Mouse (Mus musculus): Measurements from ENCODE around the gene Cpne4. TPM values are rescaled to one million over a fixed set of nuclear protein-coding genes. Genes with fewer than 3 reads are reported as not detected.

Cpne4 gene
- total and polyA plus RNA-seq, 3 experiments: not detected

DNA sequence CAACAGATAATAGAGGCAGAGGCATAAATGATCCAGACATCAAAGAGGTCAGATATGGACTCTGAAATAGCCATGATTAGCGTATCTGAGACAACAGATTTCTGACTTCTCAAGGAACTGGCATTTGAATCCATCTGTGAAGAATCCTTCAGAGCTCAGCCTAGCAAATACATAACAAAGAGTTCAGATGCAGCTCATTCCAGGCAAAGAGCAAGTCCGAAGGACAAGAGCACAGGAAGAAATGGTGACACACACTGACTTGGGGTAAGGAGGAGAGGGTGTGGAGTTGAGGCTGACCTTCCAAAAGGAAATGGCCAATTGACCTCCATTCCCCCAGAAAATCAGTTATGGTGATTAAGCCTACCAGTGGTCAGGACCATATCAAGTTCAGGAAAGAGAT lies 375.0 kb downstream of the Cpne4 start:
- Histone ChIP-seq H3K27ac (ENCODE audit: insufficient read depth, low read depth) (no peak overlapping the region), H3K79me2 (replicated peaks; ENCODE audit: control insufficient read depth, extremely low read depth, insufficient read depth, poor library complexity, severe bottlenecking) (no peaks in the 10 kb centered on the region), H3K4me3 (replicated peaks in 1 of 3; ENCODE audit: low read depth in 2 of 3, low read length in 2 of 3, poor library complexity in 1 of 3) (no peak overlapping the region), H3K9ac (ENCODE audit: insufficient read depth, low read depth) (no peak overlapping the region), H3K4me2 (ENCODE audit: insufficient read depth, low read depth, poor library complexity, severe bottlenecking) (peak overlapping the region; percentile 13; the same call in 1 of the 2 replicates), H3K36me3 (replicated peaks in 1 of 2; ENCODE audit: control insufficient read depth in 1 of 2, insufficient read depth in 1 of 2, low read length in 1 of 2) (no peaks in the 10 kb centered on the region), H3K27me3 (replicated peaks) (no peaks in the 10 kb centered on the region), H3K4me1 (ENCODE audit: control insufficient read depth in 1 of 2, insufficient read depth in 2 of 2) (no peaks in the 10 kb centered on the region), H3K9me3 (replicated peaks; ENCODE audit: low read length) (no peaks in the 10 kb centered on the region)
- dilution Hi-C loops (cut with MboI; ENCODE audit: extremely low pct_ligation_motif_present, extremely low pct_unique_long_range_greater_than_20kb, low sequenced_read_pairs): no loop called here
- in situ Hi-C loops (cut with MboI; ENCODE audit: low pct_ligation_motif_present, low pct_unique_long_range_greater_than_20kb, low sequenced_read_pairs): no loop called here
- TF ChIP-seq JUN (IDR thresholded peaks at IDR 0.05; ENCODE audit: insufficient read depth, low read depth, low read length) (no peak), IRF4 (IDR thresholded peaks at IDR 0.05; ENCODE audit: low read depth, low read length) (no peak), MYC (IDR thresholded peaks at IDR 0.05; ENCODE audit: low read depth, low read length) (no peak), HCFC1 (IDR thresholded peaks at IDR 0.05; ENCODE audit: low read depth, low read length) (no peak), ZNF384 (IDR thresholded peaks at IDR 0.05; ENCODE audit: low read depth, low read length) (no peak), MEF2A (IDR thresholded peaks at IDR 0.05; ENCODE audit: borderline replicate concordance, low read depth, low read length) (no peak), MAFK (IDR thresholded peaks at IDR 0.05; ENCODE audit: insufficient replicate concordance, low read length) (no peak)
- DNase-seq (ENCODE audit: extremely low read depth): no peak

DNA sequence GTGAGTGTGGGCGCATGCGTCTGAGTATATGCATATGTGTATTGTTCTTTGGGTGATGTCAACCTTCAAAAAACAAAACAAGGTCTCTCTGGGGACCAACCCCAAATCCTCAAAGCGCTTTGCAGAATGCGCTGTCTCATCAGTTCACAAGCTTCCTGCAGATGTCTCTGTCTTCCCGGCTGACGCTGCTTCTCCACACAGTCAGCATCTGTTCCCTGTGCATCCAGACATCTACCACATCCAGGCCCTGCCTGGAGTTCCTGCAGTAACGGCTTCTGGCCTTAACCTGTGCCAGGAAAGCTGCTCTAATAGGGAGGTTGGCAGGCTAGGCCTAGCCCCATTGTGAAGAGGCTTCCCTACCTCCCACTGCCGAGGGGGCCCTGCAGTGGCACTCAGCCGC lies 381.7 kb downstream of the Cpne4 start:
- no peaks in the 10 kb centered on the region for H3K79me2 ChIP-seq (replicated peaks; ENCODE audit: control insufficient read depth, extremely low read depth, insufficient read depth, poor library complexity, severe bottlenecking)
- in situ Hi-C loops (cut with MboI; ENCODE audit: low pct_ligation_motif_present, low pct_unique_long_range_greater_than_20kb, low sequenced_read_pairs): no loop called here

DNA sequence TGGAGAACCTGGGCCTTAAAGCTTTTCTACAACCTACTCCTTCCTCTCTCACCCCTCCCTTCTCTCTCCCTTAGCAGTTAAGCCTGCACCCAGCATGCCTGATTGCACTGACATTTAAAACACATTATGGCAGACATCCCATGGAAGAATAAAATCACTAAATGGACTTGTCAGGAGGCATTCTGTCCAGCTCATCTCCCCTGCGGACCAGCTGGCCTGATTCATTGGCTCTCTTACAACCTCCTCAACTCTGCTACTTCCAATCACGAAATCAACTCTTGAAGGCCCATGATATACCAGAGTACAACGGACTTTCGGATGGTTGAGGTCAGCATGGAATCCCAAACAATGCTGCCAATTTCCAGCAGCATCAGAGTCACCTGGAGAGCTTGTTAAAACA lies 393.3 kb downstream of the Cpne4 start:
- no peaks in the 10 kb centered on the region for H3K27me3 ChIP-seq (replicated peaks)
- H3K27ac ChIP-seq (ENCODE audit: insufficient read depth, low read depth): no peak overlapping the region
- in situ Hi-C loops (cut with MboI; ENCODE audit: low pct_ligation_motif_present, low pct_unique_long_range_greater_than_20kb, low sequenced_read_pairs): no loop called here
- H3K9ac ChIP-seq (ENCODE audit: insufficient read depth, low read depth): no peak overlapping the region
- H3K4me2 ChIP-seq (ENCODE audit: insufficient read depth, low read depth, poor library complexity, severe bottlenecking): no peak overlapping the region
- no peak overlapping the region for H3K4me3 ChIP-seq (replicated peaks in 1 of 3; ENCODE audit: low read depth in 2 of 3, low read length in 2 of 3, poor library complexity in 1 of 3)
- 0 out of 4 replicates have a peak, but pooled peaks cover 2 to 3% of the 10 kb centered on the region in 2 experiments for H3K4me1 ChIP-seq (ENCODE audit: control insufficient read depth in 1 of 2, insufficient read depth in 2 of 2)
- no peak for DNase-seq (ENCODE audit: extremely low read depth)
- H3K79me2 ChIP-seq (replicated peaks; ENCODE audit: control insufficient read depth, extremely low read depth, insufficient read depth, poor library complexity, severe bottlenecking): no peaks in the 10 kb centered on the region
- TF ChIP-seq CHD1 (IDR thresholded peaks at IDR 0.05; ENCODE audit: low read depth, low read length) (no peak), JUN (IDR thresholded peaks at IDR 0.05; ENCODE audit: insufficient read depth, low read depth, low read length) (no peak), HCFC1 (IDR thresholded peaks at IDR 0.05; ENCODE audit: low read depth, low read length) (no peak), POLR2AphosphoS2 (IDR thresholded peaks at IDR 0.05; ENCODE audit: low read depth, low read length) (no peak), EP300 (IDR thresholded peaks at IDR 0.05; ENCODE audit: low read length) (no peak), RAD21 (IDR thresholded peaks at IDR 0.05; ENCODE audit: low read depth, low read length) (no peak), SMC3 (IDR thresholded peaks at IDR 0.05; ENCODE audit: low read depth, low read length) (no peak), GABPA (IDR thresholded peaks at IDR 0.05; ENCODE audit: insufficient replicate concordance, low read depth, low read length) (no peak), IRF4 (IDR thresholded peaks at IDR 0.05; ENCODE audit: low read depth, low read length) (no peak), NRF1 (IDR thresholded peaks at IDR 0.05; ENCODE audit: low read depth, low read length) (no peak), TCF12 (IDR thresholded peaks at IDR 0.05; ENCODE audit: low read depth, low read length) (no peak), KAT2A (IDR thresholded peaks at IDR 0.05; ENCODE audit: insufficient replicate concordance, low read length) (no peak), RCOR1 (conservative IDR thresholded peaks at IDR 0.05; ENCODE audit: low read depth, low read length) (no peak), MEF2A (IDR thresholded peaks at IDR 0.05; ENCODE audit: borderline replicate concordance, low read depth, low read length) (no peak), UBTF (IDR thresholded peaks at IDR 0.05; ENCODE audit: low read depth, low read length) (no peak), CHD2 (IDR thresholded peaks at IDR 0.05; ENCODE audit: low read length) (no peak), BHLHE40 (IDR thresholded peaks at IDR 0.05; ENCODE audit: low read depth, low read length) (no peak), PAX5 (IDR thresholded peaks at IDR 0.05; ENCODE audit: low read length) (no peak), USF2 (conservative IDR thresholded peaks at IDR 0.05; ENCODE audit: low read depth, low read length) (no peak)
- no peaks in the 10 kb centered on the region for H3K9me3 ChIP-seq (replicated peaks; ENCODE audit: low read length)
- no peaks in the 10 kb centered on the region for H3K36me3 ChIP-seq (replicated peaks in 1 of 2; ENCODE audit: control insufficient read depth in 1 of 2, insufficient read depth in 1 of 2, low read length in 1 of 2)
- dilution Hi-C loops (cut with MboI; ENCODE audit: extremely low pct_ligation_motif_present, extremely low pct_unique_long_range_greater_than_20kb, low sequenced_read_pairs): no loop called here

More for the DNA sequence above, 381.7 kb downstream of the Cpne4 start:
- no peak for DNase-seq (ENCODE audit: extremely low read depth)
- Histone ChIP-seq H3K36me3 (replicated peaks in 1 of 2; ENCODE audit: control insufficient read depth in 1 of 2, insufficient read depth in 1 of 2, low read length in 1 of 2) (no peaks in the 10 kb centered on the region), H3K27me3 (replicated peaks) (no peaks in the 10 kb centered on the region), H3K4me1 (ENCODE audit: control insufficient read depth in 1 of 2, insufficient read depth in 2 of 2) (no peaks in the 10 kb centered on the region; a peak in 1 of 4 replicates), H3K9ac (ENCODE audit: insufficient read depth, low read depth) (no peak overlapping the region), H3K4me3 (replicated peaks in 1 of 3; ENCODE audit: low read depth in 2 of 3, low read length in 2 of 3, poor library complexity in 1 of 3) (no peak overlapping the region), H3K9me3 (replicated peaks; ENCODE audit: low read length) (no peaks in the 10 kb centered on the region), H3K4me2 (ENCODE audit: insufficient read depth, low read depth, poor library complexity, severe bottlenecking) (no peak overlapping the region), H3K27ac (ENCODE audit: insufficient read depth, low read depth) (no peak overlapping the region)
- TF ChIP-seq POLR2A (IDR thresholded peaks at IDR 0.05; ENCODE audit: low read depth, low read length): no peak
- no peak for TF ChIP-seq USF2 (conservative IDR thresholded peaks at IDR 0.05; ENCODE audit: low read depth, low read length)
- no peak for TF ChIP-seq GABPA (IDR thresholded peaks at IDR 0.05; ENCODE audit: insufficient replicate concordance, low read depth, low read length)
- TF ChIP-seq NRF1 (IDR thresholded peaks at IDR 0.05; ENCODE audit: low read depth, low read length): no peak
- TF ChIP-seq EP300 (IDR thresholded peaks at IDR 0.05; ENCODE audit: low read length): no peak
- dilution Hi-C loops (cut with MboI; ENCODE audit: extremely low pct_ligation_motif_present, extremely low pct_unique_long_range_greater_than_20kb, low sequenced_read_pairs): no loop called here
